Mouse (Mus musculus) ES-Bruce4 (cell line): ENCODE results near the gene Msi2.

Experiments
- CTCF ChIP-seq: IDR thresholded peaks from one replicate; pipeline ENCODE4 v1.8.1; 2011; ENCODE audit warnings: low read depth, low read length
- EP300 ChIP-seq: IDR thresholded peaks from 2 replicates; pipeline ENCODE4 v1.6.1; 2011; ENCODE audit warnings: low read depth, low read length; ENCODE audit not compliant: insufficient read depth

GRCm38 (mm10) chr11:88408305-88408704 is 310.0 kb downstream of the Msi2 start:
- TF ChIP-seq CTCF: no peak
- TF ChIP-seq EP300: no peak
